Mouse (Mus musculus) kidney, postnatal 14 days (tissue): ENCODE results near the gene Nat8f2.
A peak's percentile ranks its signal among the peaks of the same experiment; 100 is the strongest.
"Not testable (repeated sequence)": the region's sequence is repeated elsewhere in the genome, so short reads cannot be mapped to it uniquely, and the experiment has no call there.

Experiments used
- DNase-seq: peaks from one replicate; pipeline ENCODE4 v3.0.0; 2022; ENCODE audit warnings: mixed read lengths

The Nat8f2 gene

GRCm38 (mm10) chr6:85869006-85869405 lies at the start of gene Nat8f2:
Nat8f2 (minus strand) TSS chr6:85869158.
- DNase-seq: not testable (repeated sequence)

- not testable (repeated sequence) for DNase-seq
Observed at GRCm38 (mm10) chr6:85918341-85918740, 49.4 kb upstream of the Nat8f2 start.

GRCm38 (mm10) chr6:85916596-85916995 lies 47.6 kb upstream of the Nat8f2 start:
- DNase-seq: no peak

- DNase-seq: peak; percentile 94
Observed at GRCm38 (mm10) chr6:85915539-85916513, 46.9 kb upstream of the Nat8f2 start, which contains the start of gene Nat8f1. Nat8f1 (minus strand) TSS chr6:85915687.

GRCm38 (mm10) chr6:85915141-85915538 lies 46.2 kb upstream of the Nat8f2 start:
- no peak for DNase-seq

GRCm38 (mm10) chr6:85911587-85911986 lies 42.6 kb upstream of the Nat8f2 start, which contains the start of gene Tprkb:
Tprkb (plus strand) TSS chr6:85911865.
- DNase-seq: peak; percentile 51

GRCm38 (mm10) chr6:85909704-85910103 lies 40.7 kb upstream of the Nat8f2 start:
- no peak for DNase-seq

- DNase-seq: peak; percentile 71
Observed at GRCm38 (mm10) chr6:85908341-85908740, 39.4 kb upstream of the Nat8f2 start.

GRCm38 (mm10) chr6:85906911-85907351 lies 38.0 kb upstream of the Nat8f2 start:
- peak; percentile 45 for DNase-seq

- DNase-seq: peak; percentile 84
Observed at GRCm38 (mm10) chr6:85904642-85905061, 35.7 kb upstream of the Nat8f2 start, which contains the start of gene Nat8f4. Nat8f4 (minus strand) TSS chr6:85904884.

GRCm38 (mm10) chr6:85902303-85902702 lies 33.3 kb upstream of the Nat8f2 start:
- DNase-seq: no peak

- not testable (repeated sequence) for DNase-seq
Observed at GRCm38 (mm10) chr6:85898596-85899475, 29.9 kb upstream of the Nat8f2 start.

GRCm38 (mm10) chr6:85895061-85895648 lies 26.2 kb upstream of the Nat8f2 start:
- DNase-seq: not testable (repeated sequence)

GRCm38 (mm10) chr6:85888961-85889360 lies 20.0 kb upstream of the Nat8f2 start:
- DNase-seq: no peak

GRCm38 (mm10) chr6:85884311-85884710 lies 15.4 kb upstream of the Nat8f2 start:
- DNase-seq: no peak

GRCm38 (mm10) chr6:85883246-85883645 lies 14.3 kb upstream of the Nat8f2 start:
- not testable (repeated sequence) for DNase-seq

- DNase-seq: peak; percentile 52
Observed at GRCm38 (mm10) chr6:85867726-85868690, 950 bp downstream of the Nat8f2 start.

GRCm38 (mm10) chr6:85866995-85867394 lies 2.0 kb downstream of the Nat8f2 start:
- not testable (repeated sequence) for DNase-seq

GRCm38 (mm10) chr6:85866166-85866565 lies 2.8 kb downstream of the Nat8f2 start:
- DNase-seq: not testable (repeated sequence)

GRCm38 (mm10) chr6:85864900-85865639 lies 3.9 kb downstream of the Nat8f2 start:
- DNase-seq: not testable (repeated sequence)
